Mouse (Mus musculus): Measurements from ENCODE around the gene Slc51b. TPM values are rescaled to one million over a fixed set of nuclear protein-coding genes. Genes with fewer than 3 reads are reported as not detected.

Slc51b gene
- not detected in 2 replicates for polyA plus RNA-seq (2011; ENCODE audit: insufficient read depth, insufficient read length, low read depth, missing spikeins)

GRCm38 (mm10) chr9:65422760-65423501 is at the start of gene Slc51b:
TSS of gene Slc51b (minus strand) at chr9:65422955.
- H3K36me3 ChIP-seq (ENCODE audit: control insufficient read depth, insufficient read depth, low read length, poor library complexity, severe bottlenecking) = no peaks in the 10 kb centered on the region
- no peaks in the 10 kb centered on the region for H3K9me3 ChIP-seq (replicated peaks; ENCODE audit: control insufficient read depth, insufficient read depth, low read length, poor library complexity, severe bottlenecking)
- peaks cover 4% of the 10 kb centered on the region for H3K4me1 ChIP-seq (ENCODE audit: control insufficient read depth, insufficient read depth, low read length)
- no peaks in the 10 kb centered on the region for H3K27me3 ChIP-seq (ENCODE audit: control insufficient read depth, insufficient read depth, low read length, poor library complexity, severe bottlenecking)
- H3K27ac ChIP-seq (ENCODE audit: insufficient read depth, low read length) = no peak within 1 kb of the TSS
- TF ChIP-seq CTCF (IDR thresholded peaks at IDR 0.05; ENCODE audit: low read depth, low read length) (no peak), POLR2A (IDR thresholded peaks at IDR 0.05; ENCODE audit: insufficient read depth, low read length) (no peak), EP300 (IDR thresholded peaks at IDR 0.05; ENCODE audit: insufficient read depth, low read depth, low read length) (no peak)
- no peak within 1 kb of the TSS for H3K9ac ChIP-seq (ENCODE audit: low read depth, poor library complexity, severe bottlenecking)
- no peak within 1 kb of the TSS for H3K4me3 ChIP-seq (ENCODE audit: low read depth, low read length)

GRCm38 (mm10) chr9:65467686-65468085 is 44.9 kb upstream of the Slc51b start:
- no peak overlapping the region for H3K4me3 ChIP-seq (ENCODE audit: low read depth, low read length)
- no peaks in the 10 kb centered on the region for H3K9me3 ChIP-seq (replicated peaks; ENCODE audit: control insufficient read depth, insufficient read depth, low read length, poor library complexity, severe bottlenecking)
- H3K9ac ChIP-seq (ENCODE audit: low read depth, poor library complexity, severe bottlenecking) = no peak overlapping the region
- TF ChIP-seq EP300 (IDR thresholded peaks at IDR 0.05; ENCODE audit: insufficient read depth, low read depth, low read length) = no peak
- TF ChIP-seq POLR2A (IDR thresholded peaks at IDR 0.05; ENCODE audit: insufficient read depth, low read length) = no peak
- TF ChIP-seq CTCF (IDR thresholded peaks at IDR 0.05; ENCODE audit: low read depth, low read length) = no peak
- no peaks in the 10 kb centered on the region for H3K27me3 ChIP-seq (ENCODE audit: control insufficient read depth, insufficient read depth, low read length, poor library complexity, severe bottlenecking)
- peaks cover 14% of the 10 kb centered on the region for H3K36me3 ChIP-seq (ENCODE audit: control insufficient read depth, insufficient read depth, low read length, poor library complexity, severe bottlenecking)
- H3K27ac ChIP-seq (ENCODE audit: insufficient read depth, low read length) = no peak overlapping the region
- H3K4me1 ChIP-seq (ENCODE audit: control insufficient read depth, insufficient read depth, low read length) = no peaks in the 10 kb centered on the region

- no peaks in the 10 kb centered on the region for H3K4me1 ChIP-seq (ENCODE audit: control insufficient read depth, insufficient read depth, low read length)
- TF ChIP-seq CTCF (IDR thresholded peaks at IDR 0.05; ENCODE audit: low read depth, low read length) (no peak), POLR2A (IDR thresholded peaks at IDR 0.05; ENCODE audit: insufficient read depth, low read length) (no peak), EP300 (IDR thresholded peaks at IDR 0.05; ENCODE audit: insufficient read depth, low read depth, low read length) (no peak)
- no peak overlapping the region for H3K27ac ChIP-seq (ENCODE audit: insufficient read depth, low read length)
- H3K9me3 ChIP-seq (replicated peaks; ENCODE audit: control insufficient read depth, insufficient read depth, low read length, poor library complexity, severe bottlenecking) = no peaks in the 10 kb centered on the region
- no peak overlapping the region for H3K4me3 ChIP-seq (ENCODE audit: low read depth, low read length)
- H3K36me3 ChIP-seq (ENCODE audit: control insufficient read depth, insufficient read depth, low read length, poor library complexity, severe bottlenecking) = peaks cover 12% of the 10 kb centered on the region
- no peak overlapping the region for H3K9ac ChIP-seq (ENCODE audit: low read depth, poor library complexity, severe bottlenecking)
- no peaks in the 10 kb centered on the region for H3K27me3 ChIP-seq (ENCODE audit: control insufficient read depth, insufficient read depth, low read length, poor library complexity, severe bottlenecking)
Measured at GRCm38 (mm10) chr9:65465241-65465640, 42.5 kb upstream of the Slc51b start.

- no peak for TF ChIP-seq POLR2A (IDR thresholded peaks at IDR 0.05; ENCODE audit: insufficient read depth, low read length)
- no peak for TF ChIP-seq CTCF (IDR thresholded peaks at IDR 0.05; ENCODE audit: low read depth, low read length)
- no peak for TF ChIP-seq EP300 (IDR thresholded peaks at IDR 0.05; ENCODE audit: insufficient read depth, low read depth, low read length)
- Histone ChIP-seq H3K27ac (ENCODE audit: insufficient read depth, low read length) (no peak overlapping the region), H3K4me3 (ENCODE audit: low read depth, low read length) (no peak overlapping the region), H3K4me1 (ENCODE audit: control insufficient read depth, insufficient read depth, low read length) (no peaks in the 10 kb centered on the region), H3K9me3 (replicated peaks; ENCODE audit: control insufficient read depth, insufficient read depth, low read length, poor library complexity, severe bottlenecking) (no peaks in the 10 kb centered on the region), H3K9ac (ENCODE audit: low read depth, poor library complexity, severe bottlenecking) (no peak overlapping the region), H3K36me3 (ENCODE audit: control insufficient read depth, insufficient read depth, low read length, poor library complexity, severe bottlenecking) (peaks cover 8% of the 10 kb centered on the region), H3K27me3 (ENCODE audit: control insufficient read depth, insufficient read depth, low read length, poor library complexity, severe bottlenecking) (no peaks in the 10 kb centered on the region)
Measured at GRCm38 (mm10) chr9:65464161-65464560, 41.4 kb upstream of the Slc51b start.

- no peak overlapping the region for H3K27ac ChIP-seq (ENCODE audit: insufficient read depth, low read length)
- H3K4me3 ChIP-seq (ENCODE audit: low read depth, low read length) = no peak overlapping the region
- H3K4me1 ChIP-seq (ENCODE audit: control insufficient read depth, insufficient read depth, low read length) = no peaks in the 10 kb centered on the region
- TF ChIP-seq CTCF (IDR thresholded peaks at IDR 0.05; ENCODE audit: low read depth, low read length) (no peak), EP300 (IDR thresholded peaks at IDR 0.05; ENCODE audit: insufficient read depth, low read depth, low read length) (no peak), POLR2A (IDR thresholded peaks at IDR 0.05; ENCODE audit: insufficient read depth, low read length) (no peak)
- H3K9me3 ChIP-seq (replicated peaks; ENCODE audit: control insufficient read depth, insufficient read depth, low read length, poor library complexity, severe bottlenecking) = no peaks in the 10 kb centered on the region
- H3K27me3 ChIP-seq (ENCODE audit: control insufficient read depth, insufficient read depth, low read length, poor library complexity, severe bottlenecking) = no peaks in the 10 kb centered on the region
- H3K9ac ChIP-seq (ENCODE audit: low read depth, poor library complexity, severe bottlenecking) = no peak overlapping the region
- peaks cover 6% of the 10 kb centered on the region; the same call in 1 of the 2 replicates for H3K36me3 ChIP-seq (ENCODE audit: control insufficient read depth, insufficient read depth, low read length, poor library complexity, severe bottlenecking)
Measured at GRCm38 (mm10) chr9:65462544-65462943, 39.8 kb upstream of the Slc51b start.

GRCm38 (mm10) chr9:65460732-65461442 is 38.1 kb upstream of the Slc51b start, which contains the start of gene Spg21:
TSS of gene Spg21 (plus strand) at chr9:65460947.
- H3K4me3 ChIP-seq (ENCODE audit: low read depth, low read length) = peak within 1 kb of the TSS; percentile 90
- H3K9me3 ChIP-seq (replicated peaks; ENCODE audit: control insufficient read depth, insufficient read depth, low read length, poor library complexity, severe bottlenecking) = no peaks in the 10 kb centered on the region
- H3K9ac ChIP-seq (ENCODE audit: low read depth, poor library complexity, severe bottlenecking) = peak within 1 kb of the TSS; percentile 29
- H3K36me3 ChIP-seq (ENCODE audit: control insufficient read depth, insufficient read depth, low read length, poor library complexity, severe bottlenecking) = peaks cover 3% of the 10 kb centered on the region; the same call in 1 of the 2 replicates
- no peaks in the 10 kb centered on the region for H3K27me3 ChIP-seq (ENCODE audit: control insufficient read depth, insufficient read depth, low read length, poor library complexity, severe bottlenecking)
- no peak within 1 kb of the TSS for H3K27ac ChIP-seq (ENCODE audit: insufficient read depth, low read length)
- no peak for TF ChIP-seq EP300 (IDR thresholded peaks at IDR 0.05; ENCODE audit: insufficient read depth, low read depth, low read length)
- peak; percentile 10 for TF ChIP-seq POLR2A (IDR thresholded peaks at IDR 0.05; ENCODE audit: insufficient read depth, low read length)
- no peaks in the 10 kb centered on the region for H3K4me1 ChIP-seq (ENCODE audit: control insufficient read depth, insufficient read depth, low read length)
